In genomic region chr2:173126386-173126785, GRCm38 (mm10) we compare ENCODE assay signal across 23 mouse cellular contexts. TPM values are rescaled to one million over a fixed set of nuclear protein-coding genes. Genes with fewer than 3 reads are reported as not detected.
"Had no signal": no experiment of that assay in that cellular context is flagged by ENCODE, and none has a peak within 500 bp of the region (broad histone marks: within the 10 kb centered on the region; RNA-seq: fewer than 3 reads in every experiment).

No protein-coding gene starts in this region.

- H3K27ac ChIP-seq: lung, embryonic 15.5 days; macrophage; midbrain, embryonic 13.5 days; midbrain, embryonic 15.5 days; neural tube, embryonic 12.5 days; stomach, embryonic 15.5 days; stomach, postnatal 0 days had no signal

- H3K36me3 ChIP-seq: lung, embryonic 15.5 days; midbrain, embryonic 13.5 days; midbrain, embryonic 15.5 days; neural tube, embryonic 12.5 days; stomach, embryonic 15.5 days had no signal

- H3K4me1 ChIP-seq: lung, embryonic 15.5 days; megakaryocyte, embryonic 14.5 days; midbrain, embryonic 13.5 days; midbrain, embryonic 15.5 days; neural tube, embryonic 12.5 days; stomach, embryonic 15.5 days had no signal

- H3K4me2 ChIP-seq: lung, embryonic 15.5 days; midbrain, embryonic 11.5 days; midbrain, embryonic 13.5 days; midbrain, embryonic 15.5 days; neural tube, embryonic 12.5 days; stomach, embryonic 15.5 days had no signal

- H3K4me3 ChIP-seq: lung, embryonic 15.5 days; megakaryocyte, embryonic 14.5 days; midbrain, embryonic 13.5 days; midbrain, embryonic 15.5 days; neural tube, embryonic 12.5 days; stomach, embryonic 15.5 days had no signal

- ATAC-seq: lung, postnatal 0 days; midbrain, embryonic 13.5 days; midbrain, embryonic 15.5 days had no signal

- DNase-seq: lung, adult 2 months; lung, postnatal 14 days; lung, postnatal 36 days; right cerebral cortex, postnatal 14 days; thymus, adult 2 months; thymus, postnatal 25 days; thymus, postnatal 4 days had no signal

- H3K9me3 ChIP-seq: lung, embryonic 15.5 days; midbrain, embryonic 13.5 days; midbrain, embryonic 15.5 days; neural tube, embryonic 12.5 days; stomach, embryonic 15.5 days had no signal

- H3K27me3 ChIP-seq: lung, embryonic 15.5 days; midbrain, embryonic 13.5 days; midbrain, embryonic 15.5 days; neural tube, embryonic 12.5 days; stomach, embryonic 15.5 days had no signal

- H3K9ac ChIP-seq: lung, embryonic 15.5 days; midbrain, embryonic 13.5 days; midbrain, embryonic 15.5 days; neural tube, embryonic 12.5 days; stomach, embryonic 15.5 days had no signal

RNA-seq across cellular contexts. Expression of gene Ctcfl, which starts 7.1 kb away (rescaled TPM):
- total RNA-seq: megakaryocyte progenitor cell, adult 5-6 weeks; midbrain, postnatal 0 days; monocyte, adult 5-6 weeks; neutrophil, adult 5-6 weeks had no signal
- polyA plus RNA-seq: lung, adult 2 months; lung, postnatal 0 days; macrophage; midbrain, postnatal 0 days; spleen, adult 2 months; stomach, postnatal 0 days; urinary bladder, adult 2 months had no signal

RNA-seq across cellular contexts. Expression of gene Pck1, which starts 26.5 kb away (rescaled TPM):
- total RNA-seq: megakaryocyte progenitor cell, adult 5-6 weeks; midbrain, postnatal 0 days; monocyte, adult 5-6 weeks; neutrophil, adult 5-6 weeks had no signal
- polyA plus RNA-seq: macrophage; midbrain, embryonic 11.5 days; midbrain, embryonic 13.5 days; midbrain, embryonic 15.5 days; neural tube, embryonic 12.5 days had no signal
